Mouse (Mus musculus): Measurements from ENCODE around the gene Lilra5.

DNA sequence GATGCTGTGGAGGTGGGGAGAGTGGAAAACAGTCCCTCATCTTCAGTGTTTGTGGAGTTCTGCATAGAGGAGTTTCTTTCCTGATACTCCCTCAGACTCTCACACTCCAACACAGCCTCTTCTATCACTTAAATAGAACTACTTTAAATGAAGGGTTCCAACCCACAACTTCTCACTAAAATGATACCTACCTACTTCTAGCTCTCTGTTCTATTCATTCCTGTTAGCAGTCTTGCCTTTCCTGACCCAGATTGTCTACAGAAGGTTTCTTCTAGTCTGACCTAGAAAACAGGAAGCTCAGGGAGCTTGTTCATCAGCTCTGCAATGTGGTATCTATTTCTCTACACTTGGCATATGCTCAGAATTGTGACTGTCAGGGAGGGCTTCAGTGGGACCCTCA lies 2.0 kb upstream of the Lilra5 start:
- no peak for TF ChIP-seq NANOG (IDR thresholded peaks at IDR 0.05; ENCODE audit: borderline replicate concordance, low read length)
- no peak for TF ChIP-seq CTCF (conservative IDR thresholded peaks at IDR 0.05; ENCODE audit: low read length)
